Mouse (Mus musculus) liver, embryonic 14.5 days (tissue): ENCODE measurements around the gene Il16. TPM values are rescaled to one million over a fixed set of nuclear protein-coding genes. Genes with fewer than 3 reads are reported as not detected.
A peak's percentile ranks its signal among the peaks of the same experiment; 100 is the strongest.

Experiments
- ATAC-seq: fragments of 200-750 bp; cut with Nextera tagmentation; 2 replicates; pipeline ENCODE4 v1.8.0; 2017; ENCODE audit warnings: moderate number of reproducible peaks, mild to moderate bottlenecking, moderate library complexity; ENCODE audit not compliant: insufficient read depth
- DNase-seq, 3 experiments: peaks; one replicate each; pipeline ENCODE4 v3.0.0-alpha.2; 2012 to 2013; ENCODE audit warnings: low read depth in 3 of 3, low spot score in 3 of 3
- H3K27ac ChIP-seq: fragments of 300-500 bp; sonication (generic); 2 replicates; pipeline ENCODE4 v1.5.1; 2014; ENCODE audit warnings: moderate library complexity, mild to moderate bottlenecking, control low read depth, inconsistent platforms
- H3K27me3 ChIP-seq: fragments of 300-500 bp; sonication (generic); 2 replicates; pipeline ENCODE4 v1.6.1; 2014; ENCODE audit warnings: mild to moderate bottlenecking, low read length, moderate library complexity; ENCODE audit not compliant: control insufficient read depth, insufficient read depth
- H3K36me3 ChIP-seq: fragments of 300-500 bp; sonication (generic); replicated peaks from 2 replicates; pipeline ENCODE4 v1.6.1; 2014; ENCODE audit warnings: low read depth; ENCODE audit not compliant: control insufficient read depth, insufficient read depth
- H3K4me1 ChIP-seq, 2 experiments: fragments of 200-500 bp in 1 of 2; fragments of 300-500 bp in 1 of 2; sonication (generic) in 1 of 2; replicated peaks; 2 replicates each; pipeline ENCODE4 v1.6.1; 2012 to 2014; ENCODE audit warnings: antibody characterized with exemption in 1 of 2, inconsistent platforms in 1 of 2, low read length in 1 of 2; ENCODE audit not compliant: control insufficient read depth in 2 of 2, insufficient read depth in 2 of 2
- H3K4me2 ChIP-seq: fragments of 300-500 bp; sonication (generic); 2 replicates; pipeline ENCODE4 v1.6.1; 2014; ENCODE audit warnings: low read depth, mild to moderate bottlenecking, control low read depth, moderate library complexity
- H3K4me3 ChIP-seq, 2 experiments: fragments of 200-500 bp in 1 of 2; fragments of 300-500 bp in 1 of 2; sonication (generic) in 1 of 2; 2 replicates each; pipeline ENCODE4 v1.5.1; 2012 to 2014; ENCODE audit warnings: low read depth in 2 of 2, low read length in 2 of 2, mild to moderate bottlenecking in 2 of 2, control low read depth in 1 of 2, inconsistent platforms in 1 of 2, moderate library complexity in 1 of 2; ENCODE audit not compliant: insufficient read depth in 1 of 2
- H3K9ac ChIP-seq: fragments of 300-500 bp; sonication (generic); replicated peaks from 2 replicates; pipeline ENCODE4 v1.6.1; 2014; ENCODE audit warnings: mild to moderate bottlenecking, control low read depth, moderate library complexity
- H3K9me3 ChIP-seq: fragments of 300-500 bp; sonication (generic); 2 replicates; pipeline ENCODE4 v1.6.1; 2016; ENCODE audit warnings: low read length, mixed read lengths; ENCODE audit not compliant: control insufficient read depth
- CTCF ChIP-seq: IDR thresholded peaks from 2 replicates; pipeline ENCODE4 v1.5.1; 2016; ENCODE audit warnings: antibody characterized with exemption, low read depth, control low read depth
- EP300 ChIP-seq: IDR thresholded peaks from 2 replicates; pipeline ENCODE4 v1.6.1; 2016; ENCODE audit warnings: antibody characterized with exemption, low read depth
- WGBS: fragments of 180-500 bp; shearing (Covaris S2); extraction: QIAGEN DNeasy Blood & Tissue Kit; methylation state at CpG from one replicate; pipeline ENCODE4 v1.1.7; 2014; ENCODE audit not compliant: insufficient replicate concordance; 5-methylcytosine and 5-hydroxymethylcytosine counted together
- polyA plus RNA-seq, 2 experiments: library from polyadenylated mRNA; depleted of rRNA in 1 of 2; stranded (reverse) in 1 of 2; unstranded in 1 of 2; fragments of >200 nt; fragmentation: Nextera tagmentation in 1 of 2; extraction: Ambion mirVana in 1 of 2; gene quantifications; 2 replicates each; pipeline versions ENCODE4 v1.2.1 to v1.2.3; 2012 to 2014

Il16 gene
- polyA plus RNA-seq, 2 experiments = 2.3 to 3.8 TPM

DNA sequence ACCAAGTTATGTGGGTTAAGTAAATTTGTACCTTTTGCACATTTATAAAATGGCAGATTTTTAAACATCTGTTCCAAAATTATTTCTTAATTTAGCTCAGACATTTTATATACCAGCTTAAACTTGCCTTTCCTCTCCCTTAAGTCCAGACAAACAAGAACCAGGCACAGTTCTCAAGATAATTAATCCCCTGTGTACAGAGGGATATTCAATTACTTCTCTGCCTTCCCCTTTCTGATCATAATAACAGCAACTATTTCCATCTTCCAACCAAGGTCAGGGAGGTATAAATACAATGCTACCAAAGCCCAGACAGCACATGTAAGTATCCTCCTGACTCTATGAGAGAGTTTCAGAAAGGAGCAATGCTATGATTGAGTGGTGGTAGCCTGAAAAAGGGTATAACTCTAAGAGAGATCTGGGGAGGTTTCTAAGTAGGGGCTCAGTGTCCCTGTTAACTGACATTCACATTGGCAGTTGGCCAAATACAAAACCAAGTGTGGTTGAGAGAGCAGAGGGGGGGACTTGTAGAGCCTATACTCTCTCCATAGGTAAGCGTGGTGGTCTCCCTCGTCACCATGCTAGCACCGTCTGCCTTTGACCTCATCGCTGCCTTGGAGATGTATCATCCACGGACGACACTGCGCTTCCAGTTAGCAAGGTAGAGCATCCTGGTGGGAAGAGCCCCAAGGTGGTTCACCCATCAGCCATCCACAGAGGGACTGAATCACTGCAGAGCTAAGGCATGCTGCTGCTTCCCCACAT, 141.2 kb downstream of the Il16 start:
- no peaks in the 10 kb centered on the region for H3K4me1 ChIP-seq
- WGBS = 71% methylated on average over 7 of the region's 7 CpGs
- no peak overlapping the region for H3K9ac ChIP-seq
- H3K36me3 ChIP-seq = no peaks in the 10 kb centered on the region
- ATAC-seq (no peak), DNase-seq (no peak)
- no peak overlapping the region for H3K4me3 ChIP-seq
- H3K4me2 ChIP-seq = no peak overlapping the region
- H3K9me3 ChIP-seq = no peaks in the 10 kb centered on the region
- H3K27me3 ChIP-seq = no peaks in the 10 kb centered on the region
- TF ChIP-seq CTCF (no peak), EP300 (no peak)
- no peak overlapping the region for H3K27ac ChIP-seq

GRCm38 (mm10) chr7:83599913-83600286, 145.6 kb downstream of the Il16 start:
- Histone ChIP-seq H3K27me3 (no peaks in the 10 kb centered on the region), H3K9ac (no peak overlapping the region), H3K9me3 (no peaks in the 10 kb centered on the region), H3K4me3 (no peak overlapping the region), H3K4me1 (no peaks in the 10 kb centered on the region), H3K4me2 (no peak overlapping the region), H3K27ac (no peak overlapping the region), H3K36me3 (no peaks in the 10 kb centered on the region)
- DNase-seq (peak; percentile 20 to 23 (median 22)), ATAC-seq (no peak)
- peak; percentile 89 for TF ChIP-seq CTCF
- no peak for TF ChIP-seq EP300
- WGBS = 36% methylated on average over 8 of the region's 8 CpGs

- Histone ChIP-seq H3K9ac (no peak overlapping the region), H3K36me3 (no peaks in the 10 kb centered on the region), H3K4me3 (no peak overlapping the region), H3K4me1 (no peaks in the 10 kb centered on the region), H3K27me3 (no peaks in the 10 kb centered on the region), H3K4me2 (no peak overlapping the region), H3K27ac (no peak overlapping the region), H3K9me3 (no peaks in the 10 kb centered on the region)
- DNase-seq (no peak), ATAC-seq (no peak)
- 47% methylated on average over 13 of the region's 13 CpGs for WGBS
- no peak for TF ChIP-seq CTCF
- TF ChIP-seq EP300 = no peak
These were observed 146.3 kb downstream of the Il16 start for GRCm38 (mm10) chr7:83598997-83599912.

GRCm38 (mm10) chr7:83597063-83597462, 148.5 kb downstream of the Il16 start:
- no peaks in the 10 kb centered on the region for H3K9me3 ChIP-seq
- H3K4me1 ChIP-seq = no peaks in the 10 kb centered on the region
- H3K27ac ChIP-seq = no peak overlapping the region
- no peak for ATAC-seq
- no peaks in the 10 kb centered on the region for H3K27me3 ChIP-seq
- no peak overlapping the region for H3K4me3 ChIP-seq
- no peak overlapping the region for H3K4me2 ChIP-seq
- TF ChIP-seq EP300 (no peak), CTCF (no peak)
- no peak for DNase-seq
- 72% methylated on average over 3 of the region's 3 CpGs for WGBS
- no peaks in the 10 kb centered on the region for H3K36me3 ChIP-seq
- no peak overlapping the region for H3K9ac ChIP-seq

DNA sequence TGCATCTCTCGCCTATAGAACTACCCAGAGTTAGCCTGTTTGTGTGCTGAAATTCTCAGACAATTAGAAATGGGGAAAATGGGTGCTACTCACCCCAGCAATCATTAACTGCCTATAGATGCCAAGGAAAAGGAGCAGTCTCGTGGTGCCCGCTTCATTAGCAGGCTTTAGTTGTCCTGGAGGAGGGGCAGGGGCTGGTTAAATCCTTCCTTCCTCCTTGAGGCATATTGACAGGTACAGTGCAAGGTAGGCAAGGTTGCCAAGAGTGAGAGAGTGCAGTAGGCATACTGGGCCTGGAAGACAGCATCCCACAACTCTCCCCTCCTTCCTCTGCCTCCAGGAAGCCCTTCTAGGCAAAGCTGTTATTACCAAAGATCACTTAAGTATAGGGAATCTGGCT, 151.5 kb downstream of the Il16 start:
- H3K4me3 ChIP-seq = no peak overlapping the region
- DNase-seq (no peak), ATAC-seq (no peak)
- H3K27ac ChIP-seq = no peak overlapping the region
- 53% methylated on average over 3 of the region's 3 CpGs for WGBS
- no peak overlapping the region for H3K4me2 ChIP-seq
- H3K9ac ChIP-seq = no peak overlapping the region
- H3K9me3 ChIP-seq = no peaks in the 10 kb centered on the region
- H3K27me3 ChIP-seq = no peaks in the 10 kb centered on the region
- H3K4me1 ChIP-seq = no peaks in the 10 kb centered on the region
- no peak for TF ChIP-seq CTCF
- no peak for TF ChIP-seq EP300
- H3K36me3 ChIP-seq = no peaks in the 10 kb centered on the region

Other genes starting within 250 kb of the Il16 start
- 0.14 and 0.17 TPM in 2 replicates for gene Tmc3, start 160.8 kb downstream of the Il16 start, polyA plus RNA-seq (2012; rRNA removed)
- gene Tmc3, start 160.8 kb downstream of the Il16 start, polyA plus RNA-seq (2014; fragmentation: Nextera tagmentation; extraction: Ambion mirVana) = 0.18 and 0.24 TPM in 2 replicates
- 4.9 and 5.3 TPM in 2 replicates for gene Stard5, start 113.8 kb downstream of the Il16 start, polyA plus RNA-seq (2012; rRNA removed)
- 7.5 and 8.9 TPM in 2 replicates for gene Stard5, start 113.8 kb downstream of the Il16 start, polyA plus RNA-seq (2014; fragmentation: Nextera tagmentation; extraction: Ambion mirVana)
- 0.04 TPM in 1 of 2 replicates, not detected in the other for gene Cfap161, start 49.2 kb upstream of the Il16 start, polyA plus RNA-seq (2012; rRNA removed)
- 0.08 TPM in 1 of 2 replicates, not detected in the other for gene Cfap161, start 49.2 kb upstream of the Il16 start, polyA plus RNA-seq (2014; fragmentation: Nextera tagmentation; extraction: Ambion mirVana)
- 16.7 and 18.6 TPM in 2 replicates for gene Tlnrd1, start 138.6 kb upstream of the Il16 start, polyA plus RNA-seq (2012; rRNA removed)
- 9.9 and 12.6 TPM in 2 replicates for gene Tlnrd1, start 138.6 kb upstream of the Il16 start, polyA plus RNA-seq (2014; fragmentation: Nextera tagmentation; extraction: Ambion mirVana)
- 7.8 and 12.0 TPM in 2 replicates for gene Mesd, start 138.7 kb upstream of the Il16 start, polyA plus RNA-seq (2012; rRNA removed)
- 43.0 and 44.2 TPM in 2 replicates for gene Mesd, start 138.7 kb upstream of the Il16 start, polyA plus RNA-seq (2014; fragmentation: Nextera tagmentation; extraction: Ambion mirVana)